Mouse (Mus musculus): ENCODE results near the gene Gjb4.

Gjb4 gene

DNA sequence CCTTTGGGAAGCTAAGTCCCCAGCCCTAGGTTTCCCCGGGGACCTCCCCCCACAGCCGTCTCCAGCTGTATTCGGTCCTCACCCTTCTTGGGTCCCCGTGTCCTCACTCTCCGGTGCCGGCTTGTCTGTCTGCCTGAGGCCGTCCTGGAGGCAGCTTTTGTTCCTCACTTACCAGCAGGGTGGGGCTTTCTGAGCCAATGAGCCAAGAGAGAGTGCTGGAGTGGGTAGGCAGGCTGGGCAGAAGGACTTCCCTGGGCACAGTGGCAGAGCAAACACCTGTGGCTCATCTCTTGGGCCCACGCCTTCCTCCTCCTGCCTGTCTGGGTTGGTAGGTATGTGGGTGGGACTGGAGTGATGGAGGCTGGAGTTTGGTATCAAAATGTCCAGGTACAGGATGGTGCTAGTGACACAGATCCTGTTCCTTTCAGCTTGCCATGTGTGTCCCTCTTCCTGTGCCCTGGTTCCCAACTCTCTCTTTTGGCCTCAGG, at the start of gene Gjb4:
Gene Gjb4, minus strand, starts transcription at position 131 of the 488 bp plus-strand sequence.
- no peak for DNase-seq

DNA sequence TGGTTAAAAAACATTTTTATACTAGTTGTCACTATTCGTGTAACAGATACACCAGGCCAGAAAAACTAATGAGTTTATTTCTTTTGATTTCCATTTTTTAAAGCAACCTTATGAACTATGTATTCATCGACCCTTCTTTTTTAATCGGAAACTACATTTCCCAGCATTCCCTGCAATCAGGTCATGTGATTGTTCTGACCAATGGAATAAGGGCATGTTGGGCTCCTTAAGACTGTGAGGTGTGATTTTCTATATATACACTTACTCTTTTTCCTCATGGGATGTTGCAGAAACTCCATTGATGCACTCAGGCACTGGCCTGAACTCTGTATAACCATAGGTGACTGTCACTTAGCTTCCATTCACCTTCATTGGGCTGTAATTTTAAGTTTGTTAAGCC, 48.7 kb upstream of the Gjb4 start:
- no peak for DNase-seq

DNA sequence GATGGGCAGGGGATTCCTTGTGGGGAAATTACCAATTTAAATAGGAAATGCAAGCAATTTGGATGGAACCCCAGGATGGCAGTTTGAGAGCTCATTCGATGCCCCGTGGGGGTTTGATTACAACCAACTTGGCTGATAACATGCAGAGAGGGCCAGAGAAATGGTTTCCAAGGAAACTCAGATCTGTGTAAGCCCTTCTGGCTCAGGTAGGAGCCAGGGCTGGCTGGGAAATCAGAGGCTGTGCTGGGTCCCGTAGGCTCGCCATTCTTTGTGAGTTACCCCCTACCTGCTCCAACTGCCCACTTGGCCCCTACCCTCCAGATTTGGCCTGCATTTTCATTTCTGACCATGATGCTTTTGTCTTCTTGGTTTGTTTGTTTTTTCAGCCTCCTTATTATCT, 48.3 kb upstream of the Gjb4 start:
- peak; percentile 28 for DNase-seq

DNA sequence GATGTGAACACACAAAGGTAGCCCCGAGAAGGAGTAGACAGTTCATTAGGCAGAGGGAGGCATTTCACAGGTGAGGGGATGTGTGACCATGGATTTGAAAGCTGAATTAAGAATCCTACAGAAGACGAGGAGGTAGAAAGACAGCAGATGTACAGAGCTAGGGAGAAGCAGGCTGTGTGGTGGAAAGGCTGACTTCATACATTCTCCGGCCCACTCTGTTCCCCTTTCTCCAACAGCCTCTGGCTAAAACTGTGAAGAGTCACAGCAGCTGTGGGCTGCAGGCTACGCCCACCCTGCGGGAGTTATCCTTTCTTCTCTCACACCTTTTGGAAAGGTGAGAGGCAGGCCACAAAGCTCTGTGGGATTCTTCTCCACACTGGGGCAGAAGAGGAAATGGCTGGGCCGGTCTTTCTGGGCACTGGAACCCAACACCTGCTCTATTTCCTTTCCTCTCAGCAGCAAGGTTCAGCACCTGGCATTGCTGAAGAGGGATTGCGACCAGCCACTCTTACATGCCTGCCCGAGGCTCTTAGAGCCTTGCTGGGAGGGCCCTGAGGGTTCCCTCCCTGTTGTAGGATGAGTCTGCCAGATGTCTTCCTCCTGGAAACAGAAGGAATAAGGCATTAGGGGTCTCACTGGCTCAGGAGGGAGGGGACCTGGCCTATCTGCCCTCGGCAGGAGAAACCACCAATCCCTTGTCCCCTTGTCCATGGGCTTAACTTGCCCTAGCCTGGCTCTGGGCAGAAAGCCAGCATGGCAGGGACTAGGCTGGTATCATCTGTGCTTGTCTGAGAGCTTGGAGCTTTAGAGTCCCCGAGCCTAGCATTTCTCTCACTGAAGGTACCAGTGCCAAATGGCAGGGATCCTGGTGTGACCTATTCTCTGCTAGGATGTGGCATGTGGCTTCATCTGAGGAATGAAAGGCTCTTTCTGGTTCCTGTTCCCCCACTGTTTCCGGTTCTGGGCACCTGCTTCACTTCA, 46.6 kb upstream of the Gjb4 start:
- peak; percentile 89 for DNase-seq

DNA sequence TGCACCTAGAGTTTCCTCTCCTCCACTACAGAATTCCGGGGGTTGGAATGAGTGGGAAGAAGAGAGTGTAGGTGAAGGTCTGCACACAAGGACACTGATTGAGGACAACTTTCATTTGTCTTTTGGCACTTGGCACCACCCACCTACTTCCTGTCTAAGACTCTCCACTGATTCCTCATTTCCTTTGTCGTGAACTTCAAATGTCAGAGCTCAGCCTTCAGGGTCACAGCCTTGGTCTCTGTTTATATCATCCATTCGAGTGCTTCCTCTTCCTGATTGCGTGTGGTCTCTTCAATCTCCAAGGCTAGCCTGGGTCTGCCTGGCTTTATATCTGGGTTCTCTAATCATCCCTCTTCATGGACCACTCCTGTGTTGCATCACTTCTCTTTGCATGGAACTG, 41.7 kb upstream of the Gjb4 start:
- no peak for DNase-seq

DNA sequence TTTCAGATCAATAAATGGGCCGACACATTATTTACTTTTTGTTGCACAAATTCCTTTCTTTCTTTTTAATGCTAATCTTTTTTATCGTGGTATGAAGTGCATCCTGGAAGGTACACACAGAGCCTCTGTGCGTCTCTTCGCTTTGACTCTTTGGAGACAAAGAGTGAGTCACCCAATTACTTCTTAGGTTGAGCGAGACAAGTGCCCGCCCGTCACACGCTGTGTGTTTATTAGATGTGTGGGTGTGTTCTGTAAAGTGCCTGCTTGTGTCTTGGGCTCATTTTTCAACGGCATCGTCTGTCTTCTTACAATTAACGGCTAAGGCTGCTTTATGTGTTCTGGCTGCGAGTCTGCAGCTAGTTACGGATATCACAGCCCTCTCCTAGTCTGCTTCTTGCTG, 35.8 kb upstream of the Gjb4 start:
- DNase-seq = no peak

DNA sequence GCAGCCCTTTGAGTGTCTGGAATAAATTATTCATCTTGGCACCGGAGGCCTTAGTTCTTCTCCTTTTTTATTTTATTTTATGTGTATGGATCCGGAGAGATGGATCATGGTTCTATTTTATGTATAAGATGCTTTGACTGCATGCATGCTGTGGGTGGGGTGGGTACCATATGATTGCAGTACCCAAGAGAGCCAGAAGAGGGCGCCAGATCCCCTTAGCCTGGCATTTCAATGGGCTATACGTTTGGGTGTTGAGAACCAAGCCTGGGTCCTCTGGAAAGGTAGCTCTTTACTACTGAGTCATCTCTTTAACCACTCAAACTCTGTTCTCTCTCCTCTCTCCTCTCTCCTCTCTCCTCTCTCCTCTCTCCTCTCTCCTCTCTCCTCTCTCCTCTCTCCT, 23.5 kb upstream of the Gjb4 start:
- no peak for DNase-seq

DNA sequence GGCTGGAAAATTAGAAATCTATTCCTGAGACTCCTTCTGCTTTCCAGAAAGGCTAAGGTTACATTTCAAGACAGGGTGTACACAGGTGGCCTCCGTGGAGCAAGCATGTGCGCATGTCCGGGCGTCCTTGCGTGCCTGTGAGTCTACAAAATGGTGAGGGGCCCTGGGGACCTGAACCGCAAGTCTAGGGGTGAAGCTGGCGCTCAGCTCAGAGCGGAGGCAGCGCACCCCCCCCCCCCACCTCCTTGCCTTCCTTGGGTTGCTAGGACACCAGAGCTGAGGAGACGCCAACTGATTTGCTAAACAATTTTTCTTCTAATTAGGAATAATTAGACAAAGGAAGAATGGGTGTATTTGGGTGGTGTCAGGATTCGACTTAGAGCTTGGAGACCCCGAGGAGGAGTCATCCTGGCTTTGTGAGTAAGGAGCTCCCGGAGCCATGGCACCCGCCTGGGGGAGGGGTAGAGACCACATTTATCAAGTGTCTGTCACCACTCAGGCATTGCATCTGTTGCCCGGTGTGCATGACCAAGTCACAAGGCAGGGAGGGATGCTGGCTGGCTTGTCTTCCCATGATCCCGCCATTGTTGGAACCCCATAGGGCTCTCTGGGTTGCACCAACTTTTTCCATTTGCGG, 21.8 kb upstream of the Gjb4 start:
- no peak for DNase-seq

DNA sequence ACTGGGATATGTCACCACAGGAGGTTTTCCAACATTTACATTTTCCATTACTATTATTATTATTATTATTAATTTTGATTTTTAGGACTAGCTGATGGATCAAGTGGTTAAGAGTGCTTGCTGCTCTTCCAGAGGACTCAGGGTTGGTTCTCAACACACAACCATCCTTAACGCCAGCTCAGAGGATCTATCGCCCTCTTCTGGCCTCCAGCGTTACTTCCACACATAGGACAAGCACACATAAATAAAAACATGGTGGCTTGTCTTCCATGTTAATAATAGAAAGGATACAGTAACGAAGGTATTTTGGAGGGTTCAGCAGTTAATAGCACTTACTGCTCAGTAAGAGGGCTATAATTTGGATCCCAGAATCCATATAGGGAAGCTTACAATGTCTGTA, 20.8 kb upstream of the Gjb4 start:
- DNase-seq = no peak

DNA sequence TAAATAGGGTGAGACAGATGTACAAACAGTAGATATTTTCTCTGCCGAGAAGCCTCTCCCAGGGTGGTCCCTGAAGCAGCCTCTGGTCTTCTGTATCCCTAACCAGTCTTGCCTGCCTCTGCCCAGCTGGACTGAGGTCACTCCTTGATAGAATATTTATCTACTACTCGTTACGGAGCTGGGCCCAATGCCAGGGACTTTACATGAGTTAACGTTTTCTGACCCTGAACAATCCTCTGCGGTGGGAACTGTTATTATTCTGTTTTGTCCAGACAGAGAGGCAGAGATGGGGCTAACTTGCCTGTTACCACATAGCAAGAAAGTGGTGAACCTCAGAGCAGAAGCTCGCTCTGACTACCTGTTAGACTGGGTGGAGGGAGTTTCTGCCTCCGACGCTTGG, 19.6 kb upstream of the Gjb4 start:
- no peak for DNase-seq

DNA sequence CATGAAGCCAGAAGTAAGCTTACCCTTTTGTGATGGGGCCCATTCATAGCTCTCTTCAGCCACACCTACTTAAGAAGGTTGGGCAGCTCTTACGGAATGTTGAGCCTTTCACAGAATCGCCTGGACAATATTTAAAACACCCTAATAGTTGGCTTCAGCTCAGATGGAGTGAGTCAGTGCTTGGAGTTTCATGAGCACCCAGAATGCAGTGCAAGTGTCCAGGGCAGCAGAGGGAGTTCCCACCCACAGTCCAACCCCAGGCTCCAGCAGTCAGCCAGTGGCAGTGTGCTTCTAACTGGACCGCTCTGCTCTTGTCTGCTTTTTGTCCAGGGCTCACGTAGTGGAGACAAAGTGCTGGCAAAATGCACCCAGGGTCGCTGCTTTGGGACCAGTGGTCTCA, 17.7 kb upstream of the Gjb4 start:
- no peak for DNase-seq

DNA sequence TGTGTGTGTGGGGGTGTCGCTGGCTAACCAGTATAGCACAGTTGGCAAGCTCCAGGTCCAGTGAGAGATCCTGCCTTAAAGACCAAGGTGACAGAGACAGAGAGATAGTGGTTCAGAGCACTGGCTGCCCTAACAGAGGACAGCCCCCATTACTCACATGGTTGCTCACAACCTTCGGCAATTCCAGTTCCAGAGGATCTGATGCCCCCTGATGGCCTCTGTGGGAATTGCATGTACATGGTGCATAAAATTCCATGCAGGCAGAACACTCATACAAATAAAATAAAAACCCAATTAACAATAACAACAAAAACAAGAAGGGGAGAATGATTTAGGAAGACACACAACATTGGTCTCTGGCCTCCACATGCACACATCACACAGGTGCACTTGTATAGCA, 16.6 kb upstream of the Gjb4 start:
- DNase-seq = no peak

DNA sequence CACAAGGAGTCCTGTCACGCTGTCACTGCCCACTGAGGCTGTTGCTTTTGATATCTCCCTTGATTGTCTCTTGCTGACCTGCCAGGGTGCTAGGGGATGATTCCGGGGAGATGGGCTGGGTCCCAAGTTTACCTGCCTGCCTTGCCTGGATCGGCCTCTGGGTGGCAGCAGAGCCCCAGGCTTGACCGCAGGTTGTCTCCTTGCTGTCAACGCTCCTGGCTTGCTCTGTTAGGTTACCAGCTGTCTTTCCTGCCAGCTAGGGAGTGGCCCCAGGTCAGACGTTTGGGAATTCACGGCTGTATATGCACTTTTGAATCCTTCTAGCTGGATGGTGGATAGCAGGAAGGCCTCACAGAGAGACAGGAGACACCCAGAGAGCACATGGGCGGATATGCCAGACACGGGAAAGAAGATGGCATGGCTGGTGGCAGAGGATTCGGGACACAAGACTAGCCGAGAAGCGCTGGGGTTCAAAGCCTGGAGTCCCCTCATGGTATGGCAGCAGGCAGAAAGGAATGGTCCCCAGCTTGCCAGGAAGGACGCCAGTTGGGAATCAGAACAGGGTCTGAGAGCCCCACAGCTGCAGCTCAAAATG, 14.6 kb upstream of the Gjb4 start:
- DNase-seq = peak; percentile 67

DNA sequence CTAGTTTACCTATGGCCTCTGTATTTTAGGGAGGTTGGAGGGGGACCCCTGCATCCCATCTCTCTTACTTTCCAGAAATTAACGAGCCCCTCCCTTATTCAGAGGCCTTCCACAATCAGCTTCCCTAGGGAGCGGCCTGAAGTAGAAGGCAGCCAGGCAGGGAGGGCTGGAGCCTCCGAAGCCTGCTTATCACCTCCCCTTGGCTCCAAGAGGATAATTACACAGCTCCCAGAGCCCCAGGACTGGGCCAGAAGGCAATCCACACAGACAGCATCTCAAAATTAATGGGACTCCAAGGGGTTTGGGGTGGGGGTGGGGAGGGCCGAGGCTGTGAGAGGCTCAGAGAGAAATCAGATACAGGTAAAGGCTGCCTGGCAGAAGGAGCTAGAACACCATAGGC, 12.0 kb upstream of the Gjb4 start:
- no peak for DNase-seq

DNA sequence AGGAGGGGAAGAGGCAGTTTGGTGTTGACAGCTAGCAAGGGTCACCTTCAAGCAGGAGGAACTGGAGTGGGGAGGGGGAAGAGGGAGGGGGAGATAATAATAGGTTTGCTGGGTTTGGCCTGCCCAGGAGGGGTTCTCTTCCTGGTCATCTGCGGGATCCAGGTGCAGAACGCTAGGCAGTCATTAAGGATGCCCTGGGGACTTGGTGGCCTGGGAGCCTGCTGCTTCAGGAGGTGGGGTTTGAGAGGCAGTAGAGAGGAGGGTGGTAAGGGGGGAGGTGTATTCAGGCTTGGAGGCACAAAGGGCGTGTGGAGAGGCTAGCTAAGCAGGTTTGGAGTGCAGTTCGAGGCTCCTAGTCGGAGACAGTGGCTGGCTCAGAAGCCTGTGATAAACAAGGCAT, 11.6 kb upstream of the Gjb4 start:
- DNase-seq = no peak

DNA sequence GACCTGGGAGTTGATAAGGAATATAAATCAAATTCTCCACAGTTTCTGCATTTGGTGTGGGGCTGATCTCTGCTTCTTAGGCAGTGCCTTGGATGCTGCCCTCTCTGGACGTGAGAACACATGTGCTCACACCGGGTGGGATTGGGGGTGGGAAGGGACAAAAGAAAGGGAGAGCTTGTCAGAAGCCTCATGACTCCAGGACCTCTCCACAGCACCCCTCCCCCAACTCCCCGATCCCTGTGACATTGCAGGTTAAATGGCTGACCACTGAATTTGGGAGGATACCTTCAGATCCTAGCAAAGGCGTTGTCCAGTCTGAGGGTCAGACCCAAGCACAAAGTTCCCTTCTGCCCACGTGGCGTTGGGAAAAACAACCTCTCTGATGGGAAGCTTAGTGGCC, 10.6 kb upstream of the Gjb4 start:
- DNase-seq = no peak

DNA sequence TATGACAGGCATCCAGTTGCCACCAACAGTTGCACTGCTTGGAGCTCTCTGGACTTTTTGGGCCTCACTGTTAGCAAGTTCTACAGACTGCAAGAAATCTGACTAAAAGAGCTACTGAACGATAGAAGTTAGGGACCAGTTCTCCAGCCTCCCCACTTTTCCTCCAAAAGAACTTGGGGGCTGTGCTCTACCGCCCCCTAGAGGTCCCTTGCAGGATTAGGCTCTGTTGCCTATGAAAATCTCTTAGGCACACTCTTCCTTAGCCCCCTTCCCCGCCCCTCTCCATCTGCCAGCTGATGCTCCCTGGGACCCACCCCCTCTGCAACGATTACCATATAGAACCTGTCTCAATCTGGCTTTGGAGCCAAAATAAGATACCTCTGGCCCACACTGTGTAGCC, 9.4 kb upstream of the Gjb4 start:
- DNase-seq = no peak

DNA sequence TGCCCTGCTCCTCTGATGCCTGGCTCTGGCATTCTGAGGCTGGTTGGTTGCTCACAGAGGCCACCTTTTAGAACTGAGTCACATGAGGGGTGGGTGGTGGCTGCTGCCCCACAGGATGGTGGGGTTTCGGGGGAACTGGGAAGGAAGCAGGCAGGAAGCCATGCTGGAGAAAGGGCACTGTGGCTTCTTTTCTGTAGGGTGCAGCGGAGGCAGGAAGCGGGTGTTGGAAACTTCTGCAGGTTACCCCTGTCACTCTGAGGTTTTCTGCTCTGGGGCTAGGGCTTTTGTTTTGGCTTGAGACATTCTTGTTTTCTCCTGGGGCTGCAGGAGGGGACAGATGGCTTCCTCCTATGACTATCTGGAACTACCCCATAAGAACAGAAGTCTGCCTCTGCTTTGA, 8.6 kb upstream of the Gjb4 start:
- no peak for DNase-seq

DNA sequence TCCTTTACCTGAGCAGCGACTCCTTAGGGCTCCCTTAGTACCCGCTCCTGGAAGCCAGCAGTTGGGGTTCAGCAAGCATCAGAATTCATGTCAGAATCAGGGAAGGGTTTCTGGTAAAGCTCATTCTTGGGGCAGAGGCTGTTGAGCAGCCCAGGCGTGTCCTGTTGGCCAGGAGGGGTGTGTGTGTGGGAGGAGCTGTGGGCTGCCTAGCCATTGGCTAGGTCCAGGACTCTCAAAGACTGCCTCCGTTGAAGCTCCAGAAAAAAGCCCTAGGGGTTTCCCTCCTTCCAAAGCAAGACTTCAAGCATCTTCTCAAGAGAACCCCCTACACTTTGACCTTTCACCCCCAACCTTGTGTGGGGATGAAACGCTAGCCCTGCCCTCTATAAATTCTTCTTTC, 4.1 kb upstream of the Gjb4 start, which contains the start of gene Gjb5:
Gene Gjb5, minus strand, starts transcription at position 164 of the 400 bp plus-strand sequence.
- DNase-seq = no peak

DNA sequence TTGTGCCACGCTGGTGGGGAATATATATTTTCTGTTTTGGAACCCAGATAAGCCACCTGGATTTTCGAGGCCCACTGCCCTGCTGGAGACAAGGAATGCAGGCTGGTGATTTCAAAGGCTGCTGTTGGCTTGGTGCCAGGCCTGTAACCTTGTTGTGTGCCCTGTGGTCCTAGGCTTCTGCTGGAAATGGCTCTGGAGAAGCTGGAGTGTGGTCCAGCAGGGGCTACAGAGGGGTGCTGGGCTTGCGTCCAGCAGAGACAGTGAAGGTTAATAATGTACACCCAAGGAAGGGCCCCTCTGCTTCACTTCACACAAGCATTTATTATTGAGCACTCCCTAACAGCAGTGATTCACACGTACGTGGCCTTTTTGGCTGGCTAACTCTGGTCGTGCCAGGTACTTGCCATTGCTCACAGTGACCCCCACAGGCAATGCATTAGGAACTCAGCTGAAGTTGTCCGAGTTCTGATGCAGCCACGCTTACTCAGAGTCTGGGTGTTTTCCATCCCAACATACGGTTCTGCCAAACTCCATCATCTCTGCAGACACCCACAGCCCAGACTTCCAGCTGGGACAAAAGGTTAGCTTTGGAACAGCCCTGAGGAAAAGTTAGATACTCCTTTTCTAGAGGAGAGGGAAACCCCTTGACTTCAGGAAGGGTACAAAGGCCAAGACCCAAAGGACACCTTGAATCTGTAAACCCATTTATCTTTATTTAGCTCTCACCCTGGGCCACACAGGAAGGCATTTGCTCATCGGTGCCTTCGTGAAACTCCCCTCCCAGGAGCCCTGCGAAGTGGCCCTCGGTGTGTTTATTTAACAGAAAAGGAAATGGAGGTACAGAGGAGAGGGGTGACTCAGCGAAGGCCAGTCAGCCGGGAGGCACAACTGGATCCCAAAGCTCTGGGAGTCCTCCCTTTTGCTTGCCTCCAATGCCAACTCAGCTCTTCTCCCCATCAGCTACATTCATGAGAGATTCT, 915 bp upstream of the Gjb4 start:
- no peak for DNase-seq

DNA sequence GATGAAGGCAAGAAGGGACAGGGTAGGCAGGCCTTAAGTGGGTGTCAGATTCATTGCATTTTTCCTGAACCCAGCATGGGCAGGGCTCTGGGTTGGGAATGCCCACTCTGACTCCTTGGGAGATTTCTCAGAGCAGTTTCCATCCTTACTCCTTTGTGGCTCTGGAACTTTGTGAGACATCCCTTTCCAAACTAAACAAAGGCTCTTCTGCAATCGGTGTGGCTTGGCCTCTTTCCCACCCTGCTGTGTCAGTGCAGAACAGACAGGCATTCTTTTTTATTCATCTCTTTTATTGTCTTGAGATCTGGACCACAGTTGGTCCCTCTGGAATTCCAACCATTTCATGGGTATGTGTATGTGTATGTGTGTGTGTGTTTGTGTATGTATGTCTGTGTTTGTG, 1.3 kb downstream of the Gjb4 start:
- DNase-seq = no peak

DNA sequence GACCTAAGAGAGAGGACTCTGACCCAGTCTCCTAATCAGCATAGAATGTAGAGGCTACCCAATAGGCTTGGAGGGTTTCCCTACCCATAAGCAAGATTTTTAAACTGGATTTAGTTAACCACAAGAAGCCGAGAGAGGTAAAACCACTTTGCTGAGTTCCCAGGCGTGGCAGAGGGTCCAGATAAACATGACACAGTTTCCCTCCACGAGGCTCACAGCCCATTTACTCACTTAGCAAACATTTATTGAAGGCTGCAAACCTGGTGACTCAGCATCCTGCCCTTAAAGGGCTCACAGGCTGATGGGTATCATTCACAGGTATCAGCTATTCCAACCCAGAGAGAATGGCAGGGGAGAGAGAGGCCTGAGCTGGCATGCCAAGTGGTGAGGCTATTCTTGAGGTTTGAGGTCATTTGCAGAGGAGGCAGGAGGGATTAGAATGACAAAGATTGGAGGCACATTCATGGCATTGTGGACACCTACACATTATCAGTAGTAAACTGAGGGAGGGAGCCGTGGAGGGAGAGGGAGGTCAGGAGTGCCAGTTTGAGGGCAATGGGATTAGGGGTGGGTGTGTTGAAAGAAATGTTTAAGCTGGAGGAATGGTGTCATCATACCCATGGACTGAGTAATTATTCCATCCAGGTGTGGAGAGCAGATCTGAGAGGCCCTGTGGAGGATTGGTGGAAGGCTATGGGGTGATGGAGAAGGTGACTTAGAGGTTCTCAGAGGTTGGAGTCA, 4.2 kb downstream of the Gjb4 start:
- DNase-seq = no peak
